Mouse (Mus musculus) frontal cortex, postnatal 25 days (tissue): ENCODE data around the gene Als2.

Source experiments
- DNase-seq, 2 experiments: peaks; one replicate each; pipeline ENCODE4 v3.0.0; 2022; ENCODE audit warnings: low spot score in 2 of 2

Gene Als2

DNA sequence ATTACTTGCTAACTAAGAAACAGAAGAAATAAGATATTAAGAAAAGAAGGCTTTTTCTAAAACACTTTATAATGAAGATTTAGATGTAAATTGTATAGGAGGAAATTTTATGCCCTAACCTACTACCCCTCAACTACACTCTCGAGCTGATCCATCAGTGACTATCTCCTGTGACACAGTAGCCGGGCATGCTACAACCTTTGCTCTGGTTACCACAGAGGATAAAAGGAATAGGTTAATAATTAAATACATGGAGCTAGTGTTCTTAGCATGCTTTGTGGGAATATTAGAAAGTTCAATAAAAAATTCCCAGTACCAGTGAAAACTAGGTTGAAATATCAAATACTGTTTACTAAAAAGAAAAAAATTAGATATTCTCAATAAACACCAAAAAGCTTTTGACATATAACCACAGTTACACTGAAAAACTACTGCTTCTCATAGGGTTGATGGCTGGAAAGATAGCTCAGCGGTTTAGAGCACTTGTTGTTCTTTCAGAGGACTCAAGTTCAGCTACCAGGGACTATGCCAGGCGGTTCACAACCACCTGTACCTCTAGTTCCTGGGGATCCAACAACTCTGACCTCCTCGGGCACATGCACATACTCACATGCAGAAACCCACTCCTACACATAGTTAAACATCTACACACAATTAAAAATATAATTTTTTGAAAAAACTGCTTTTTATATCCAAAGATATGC is 24.8 kb downstream of the Als2 start:
- no peak for DNase-seq

DNA sequence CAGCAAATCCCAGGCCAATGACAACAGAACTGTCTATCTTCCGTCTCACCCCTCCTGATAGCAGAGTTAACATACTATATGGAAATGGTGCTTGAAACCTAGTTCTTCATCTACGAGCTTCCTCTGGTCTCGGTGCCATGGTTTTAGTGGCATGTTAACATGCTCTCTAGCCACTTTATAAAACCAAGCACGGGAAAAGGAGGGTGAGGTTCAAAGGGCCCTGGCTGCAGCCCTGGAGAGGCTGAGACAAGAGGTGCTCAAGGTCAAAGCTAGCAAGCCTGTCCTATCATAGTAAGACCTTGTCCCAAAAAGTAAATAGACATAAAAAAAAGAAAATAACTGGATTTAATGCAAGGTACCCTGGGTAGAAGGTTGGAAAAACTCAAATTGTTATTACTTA is 25.4 kb downstream of the Als2 start:
- DNase-seq = no peak

DNA sequence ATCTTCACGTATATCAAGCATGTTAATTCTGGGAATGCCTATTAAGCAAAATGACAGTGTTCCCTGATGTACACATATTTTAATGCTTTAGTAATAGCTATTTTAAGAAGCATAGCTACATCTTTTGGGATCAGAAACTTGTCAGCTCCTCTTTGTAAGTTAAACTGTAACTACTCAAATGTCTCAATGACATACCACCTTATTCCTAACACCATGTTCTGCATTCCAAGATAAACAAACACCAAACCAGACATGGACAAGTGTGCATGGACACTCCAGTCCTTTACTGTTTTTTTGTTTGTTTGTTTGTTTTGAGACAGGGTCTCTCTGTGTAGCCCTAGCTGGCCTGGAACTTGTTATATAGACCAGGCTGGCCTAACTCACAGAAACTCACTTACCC is 28.7 kb downstream of the Als2 start:
- no peak for DNase-seq

DNA sequence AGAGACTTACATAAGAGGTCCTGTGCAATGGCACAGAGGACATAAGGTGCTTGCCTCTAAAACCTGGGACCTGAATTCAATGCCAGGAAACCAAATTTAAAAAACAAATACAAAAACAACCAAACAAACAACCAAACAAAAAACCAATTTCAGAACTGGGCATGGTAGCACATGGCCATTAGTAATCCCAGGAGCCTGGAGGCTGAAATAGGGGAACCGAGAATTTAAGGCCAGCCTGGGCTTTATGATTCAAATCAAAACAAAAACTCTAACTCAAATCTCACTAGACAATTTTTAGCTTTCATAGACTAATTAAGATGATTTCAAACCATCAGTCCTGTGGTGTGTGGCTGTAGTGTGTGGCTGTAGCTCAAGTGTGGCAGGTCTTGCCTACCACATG is 32.5 kb downstream of the Als2 start:
- DNase-seq = no peak

DNA sequence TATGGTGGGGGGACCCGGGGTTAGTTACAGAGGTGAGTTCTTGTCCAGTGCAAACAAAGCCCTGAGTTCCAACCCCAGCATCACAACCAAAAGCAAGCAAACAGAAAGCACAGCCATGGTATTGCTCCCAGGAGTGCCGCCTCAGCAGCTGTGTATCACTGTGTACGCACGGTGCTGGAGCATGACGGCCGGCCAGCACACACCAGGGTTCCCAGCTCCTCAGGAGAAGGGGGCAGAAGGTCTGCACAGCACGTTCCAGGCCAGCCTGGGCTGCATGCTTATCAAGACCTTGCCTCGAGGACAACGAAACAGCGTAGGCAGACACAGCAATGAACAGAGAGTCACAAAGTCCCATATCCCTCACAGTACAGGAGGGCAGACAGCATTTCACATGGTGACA is 34.7 kb downstream of the Als2 start:
- no peak for DNase-seq

DNA sequence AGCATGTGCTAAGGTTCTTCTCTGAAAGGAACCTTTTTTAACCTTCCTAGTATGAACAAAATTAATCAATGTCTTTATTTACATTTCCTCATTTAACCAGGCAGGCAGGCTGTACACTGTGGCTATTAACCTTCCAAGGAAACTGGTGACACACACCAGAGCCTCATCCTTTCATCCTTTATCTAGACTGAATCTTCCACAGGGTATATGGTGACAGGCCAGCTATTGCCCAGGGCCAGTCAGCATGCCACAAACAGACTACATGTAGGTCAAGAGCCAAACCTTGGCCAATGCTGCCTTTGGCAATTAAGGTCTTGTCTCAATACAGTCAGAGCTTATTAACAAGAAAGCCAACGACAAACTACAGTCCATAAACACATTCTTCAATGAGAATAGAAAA is 35.5 kb downstream of the Als2 start:
- no peak for DNase-seq

DNA sequence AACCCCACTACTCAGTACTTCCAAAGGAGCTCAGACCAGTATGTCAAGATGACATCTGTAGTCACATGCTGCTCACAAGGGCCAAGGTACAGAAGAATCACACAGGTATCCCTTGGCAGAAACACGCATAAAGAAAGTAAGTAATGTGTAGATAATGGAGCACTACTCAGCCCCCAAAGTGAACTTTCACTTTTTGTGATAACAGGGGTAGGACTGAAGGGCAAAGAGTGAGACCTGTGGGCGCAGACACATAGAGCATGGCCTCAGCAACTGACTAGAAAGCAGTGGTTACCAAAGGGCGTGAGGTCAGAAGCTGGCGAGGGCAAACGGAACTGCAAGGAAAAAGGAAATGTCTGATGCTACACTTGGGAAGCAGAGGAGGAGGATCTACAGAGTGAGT is 36.1 kb downstream of the Als2 start:
- DNase-seq = no peak

DNA sequence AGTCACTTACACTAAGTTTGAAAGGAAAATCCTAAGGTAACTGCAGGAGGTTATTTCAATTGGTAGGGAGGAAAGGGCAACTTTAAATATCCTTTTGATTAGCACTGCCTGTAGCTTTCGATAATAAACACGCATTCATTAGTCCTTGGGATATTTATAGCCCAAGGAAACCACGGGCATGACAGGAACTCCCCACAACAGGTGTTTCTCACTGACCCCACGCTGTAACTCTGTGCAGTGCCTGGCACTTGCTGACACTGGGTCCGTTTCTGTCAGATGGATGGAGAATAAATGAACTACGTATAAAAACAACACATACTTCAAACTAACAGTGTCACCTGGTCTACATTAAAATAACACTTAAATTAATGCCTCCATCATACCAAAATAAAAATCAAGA is 42.1 kb downstream of the Als2 start:
- no peak for DNase-seq

DNA sequence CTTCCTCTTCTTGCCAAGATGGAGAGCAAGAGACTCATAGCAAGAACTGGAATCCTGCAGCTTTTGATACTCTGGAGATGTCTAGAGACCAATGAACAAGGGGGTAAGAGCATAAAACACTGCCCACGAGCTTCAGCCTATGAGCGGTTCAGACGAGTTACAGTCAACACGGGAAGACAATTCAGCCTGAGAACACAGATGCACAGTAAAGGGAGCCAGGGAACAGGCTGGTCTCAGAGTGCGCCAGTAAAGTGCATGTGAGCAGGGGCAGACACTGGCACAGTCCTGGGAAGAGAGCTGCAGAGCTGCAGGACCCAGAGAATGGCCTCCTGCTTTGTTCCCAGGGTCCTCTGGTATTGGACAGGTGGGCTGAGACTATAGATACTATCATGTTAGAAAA is 49.2 kb downstream of the Als2 start:
- no peak for DNase-seq

DNA sequence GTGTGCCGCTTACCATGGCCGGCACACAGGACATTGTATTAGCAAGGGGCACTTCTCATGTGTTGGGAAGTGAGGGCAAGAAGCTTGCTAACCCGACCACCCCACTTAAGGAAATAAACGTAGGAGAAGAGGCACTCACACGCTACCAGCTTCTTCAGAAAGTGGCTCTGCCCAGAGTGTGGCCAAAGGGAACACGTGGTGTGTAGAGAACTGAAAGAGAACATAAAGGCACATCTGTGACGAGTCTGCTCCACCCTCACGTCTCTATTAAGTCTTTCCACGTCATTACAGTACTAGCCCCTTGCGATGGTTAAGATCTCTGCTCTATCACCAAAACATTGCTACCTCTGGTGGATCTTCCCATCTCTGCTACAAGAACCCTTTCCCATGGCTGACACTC is 50.7 kb downstream of the Als2 start:
- DNase-seq = no peak

DNA sequence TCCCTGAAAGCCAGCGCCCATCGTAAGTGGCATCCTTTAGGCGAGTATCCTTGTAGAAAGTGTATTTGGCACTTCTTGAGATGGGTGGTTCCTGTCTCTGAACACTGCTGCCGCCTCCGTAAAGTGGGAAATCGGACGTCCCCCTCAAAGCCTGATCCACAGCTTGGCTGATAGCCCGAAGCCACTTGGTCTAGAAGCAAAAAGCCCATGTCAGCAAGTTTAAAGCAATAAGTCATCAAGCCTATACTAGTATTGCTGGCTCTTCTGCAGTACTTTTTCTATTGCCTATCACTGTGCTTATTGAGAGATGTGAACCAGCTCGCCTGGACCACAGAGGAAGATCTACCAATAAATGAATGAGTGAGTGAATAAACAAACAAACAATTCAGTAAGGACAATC is 51.6 kb downstream of the Als2 start:
- no peak for DNase-seq

DNA sequence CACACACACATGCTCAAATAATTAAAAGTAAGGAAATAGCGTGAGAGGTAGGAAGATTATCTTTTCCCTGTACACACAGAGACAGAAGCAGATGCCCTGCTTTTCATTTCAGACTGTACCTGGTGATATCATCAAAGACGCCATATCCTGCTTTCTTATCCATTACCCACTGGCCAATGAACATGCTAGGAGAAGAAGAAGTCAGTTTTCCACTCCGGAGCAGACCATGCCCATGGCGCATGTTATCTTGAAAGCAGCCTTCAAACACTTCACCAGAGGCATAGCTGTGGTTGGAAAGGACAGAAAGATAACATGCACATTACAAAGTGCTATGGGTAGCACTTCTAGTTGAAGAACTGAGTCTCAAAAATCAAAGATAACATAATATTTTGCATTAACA is 54.0 kb downstream of the Als2 start:
- no peak for DNase-seq

DNA sequence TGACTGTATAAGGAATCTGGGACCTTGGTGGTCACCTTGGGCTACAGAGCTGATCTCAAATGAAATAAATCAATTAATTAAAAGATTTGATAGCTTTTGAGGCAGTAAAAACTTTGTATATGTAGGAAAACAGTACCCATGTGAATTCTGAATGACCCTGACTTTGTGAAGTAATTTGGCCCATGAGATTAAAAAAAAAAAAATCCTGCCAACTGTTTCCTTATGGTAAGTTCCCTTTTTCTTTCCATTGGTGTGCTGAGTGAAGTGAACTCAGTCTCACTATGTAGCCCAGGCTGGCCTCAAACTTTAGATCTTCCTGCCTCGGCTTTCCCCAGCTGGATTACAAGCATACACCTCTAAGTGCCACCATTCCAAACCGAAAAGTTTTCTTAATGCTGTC is 54.7 kb downstream of the Als2 start:
- DNase-seq = no peak

DNA sequence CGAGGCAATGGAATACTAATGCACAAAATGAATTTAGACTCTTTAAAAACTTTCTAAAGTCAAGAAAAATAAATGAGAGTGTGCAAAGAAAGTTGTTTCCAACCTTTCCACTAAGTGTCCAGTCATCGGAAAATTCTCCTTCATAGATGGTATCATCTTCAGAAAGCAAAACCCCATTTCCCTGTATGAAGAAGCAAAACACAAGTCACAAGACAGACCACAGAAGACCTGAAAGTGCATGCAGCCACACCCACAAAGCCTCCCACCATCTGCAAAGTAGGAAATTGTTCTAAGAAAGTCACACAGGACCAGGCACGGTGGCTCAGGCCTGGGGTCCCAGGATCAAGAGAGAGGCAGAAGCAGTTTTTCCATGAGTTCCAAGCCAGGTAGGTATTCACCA is 57.0 kb downstream of the Als2 start:
- no peak for DNase-seq

DNA sequence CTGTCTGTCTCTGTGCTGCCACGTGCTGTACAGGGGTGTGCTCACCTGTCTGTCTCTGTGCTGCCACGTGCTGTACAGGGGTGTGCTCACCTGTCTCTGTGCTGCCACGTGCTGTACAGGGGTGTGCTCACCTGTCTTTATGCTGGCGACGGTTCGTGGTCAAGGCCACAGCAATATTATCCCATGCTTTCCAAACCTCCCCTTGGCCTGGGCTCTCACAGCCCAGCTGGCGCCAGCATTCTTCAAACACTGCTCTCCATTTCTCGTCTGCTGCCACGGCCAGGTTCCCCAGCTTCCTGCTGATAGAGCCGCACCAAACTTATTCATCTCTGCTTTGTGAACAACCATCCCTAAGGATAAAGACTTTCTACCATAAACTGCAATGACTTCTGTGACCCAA is 58.6 kb downstream of the Als2 start:
- no peak for DNase-seq

DNA sequence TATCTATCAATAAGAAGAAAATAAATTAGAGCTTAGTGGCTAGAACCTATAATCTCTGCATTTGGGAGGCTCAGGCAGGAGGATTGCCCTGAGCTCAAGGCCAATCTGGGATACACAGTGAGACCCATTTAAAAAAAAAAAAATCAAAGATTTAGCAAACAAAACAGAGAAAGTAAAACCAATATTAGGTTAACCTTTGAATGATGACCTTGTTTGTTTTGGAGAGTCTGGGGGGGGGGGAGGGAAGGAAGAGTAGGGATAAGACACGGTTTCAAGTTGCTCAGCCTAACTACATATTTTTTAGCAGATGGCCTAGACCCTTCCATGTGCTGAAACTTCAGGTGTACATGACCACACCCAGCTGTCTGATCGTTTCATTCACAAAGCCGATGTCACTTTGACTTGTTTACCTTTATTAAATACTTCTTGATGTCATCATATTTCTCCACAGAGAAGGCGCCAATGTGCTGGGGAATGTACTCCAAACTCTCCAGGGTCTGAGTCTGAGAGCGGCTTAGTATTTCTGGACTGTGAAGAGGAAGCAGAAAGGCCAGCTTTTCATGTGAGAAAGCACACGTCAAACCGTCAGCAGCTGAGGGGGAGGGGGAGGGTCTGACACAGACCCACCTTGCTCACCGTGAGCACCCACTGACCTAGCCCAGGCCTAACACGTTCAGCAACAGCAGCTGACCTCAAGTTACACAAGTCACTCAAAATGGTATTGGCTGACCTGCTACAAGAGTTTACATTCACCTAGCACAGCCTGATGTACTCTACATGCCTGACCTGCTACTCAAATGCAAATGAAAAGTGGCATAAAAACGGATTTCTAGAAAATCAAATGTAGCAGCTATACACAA is 62.3 kb downstream of the Als2 start:
- no peak for DNase-seq

DNA sequence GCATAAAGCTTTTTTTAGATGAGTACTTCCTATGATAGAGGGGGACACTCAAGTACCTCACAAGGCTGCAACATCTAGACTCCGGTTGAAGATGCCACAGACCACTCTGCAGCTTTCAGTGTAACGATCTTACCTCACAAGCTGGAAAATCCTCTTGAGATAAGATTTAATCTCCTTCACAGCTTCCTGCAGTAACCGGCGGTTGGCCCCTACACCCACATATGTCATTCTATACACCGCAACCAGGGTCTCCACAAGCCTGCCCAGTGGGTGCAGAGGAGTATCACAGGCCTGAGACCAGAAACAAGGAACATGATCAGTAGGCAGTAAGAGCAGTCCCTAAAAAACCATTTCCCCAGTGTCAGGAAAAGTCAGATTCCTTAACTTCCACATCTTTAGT is 64.0 kb downstream of the Als2 start:
- DNase-seq = no peak

DNA sequence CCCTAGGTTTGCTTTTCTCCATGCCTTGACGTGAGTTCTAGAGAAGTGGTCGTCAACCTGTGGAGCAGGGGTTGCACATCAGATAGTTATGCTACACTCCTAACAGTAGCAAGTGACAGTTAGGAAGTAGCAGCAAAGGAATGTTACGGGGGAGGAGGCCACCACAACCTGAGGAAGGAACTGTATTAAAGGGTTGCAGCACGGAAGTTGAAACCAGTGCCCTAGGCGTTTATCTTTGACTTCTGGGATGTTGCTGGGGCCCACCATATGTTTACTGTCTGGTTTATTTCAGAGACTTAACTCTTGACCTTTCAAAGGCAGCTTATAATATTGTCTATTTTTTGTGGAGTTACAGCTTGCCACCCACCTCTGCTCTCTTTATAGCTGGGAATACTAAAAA is 65.2 kb downstream of the Als2 start:
- no peak for DNase-seq

DNA sequence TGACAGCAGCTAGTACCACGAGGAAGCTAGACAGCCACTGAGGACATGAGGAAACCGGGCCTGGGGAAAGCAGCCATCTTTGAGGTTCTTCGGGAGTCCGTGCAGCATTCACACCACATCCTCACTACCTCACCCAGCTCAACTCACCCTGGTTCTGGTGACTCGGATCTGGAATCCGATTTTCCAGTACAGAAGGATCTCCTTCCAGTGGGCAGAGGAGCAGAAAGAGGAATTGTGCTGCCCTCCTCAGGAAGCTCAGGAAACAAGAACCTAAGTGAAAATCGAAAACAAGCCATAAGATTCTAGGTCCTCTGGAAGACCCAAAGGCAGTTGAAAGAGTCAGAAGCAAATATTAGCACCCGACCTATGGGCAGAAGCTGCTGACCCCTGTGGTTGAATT is 66.7 kb downstream of the Als2 start:
- DNase-seq = no peak

DNA sequence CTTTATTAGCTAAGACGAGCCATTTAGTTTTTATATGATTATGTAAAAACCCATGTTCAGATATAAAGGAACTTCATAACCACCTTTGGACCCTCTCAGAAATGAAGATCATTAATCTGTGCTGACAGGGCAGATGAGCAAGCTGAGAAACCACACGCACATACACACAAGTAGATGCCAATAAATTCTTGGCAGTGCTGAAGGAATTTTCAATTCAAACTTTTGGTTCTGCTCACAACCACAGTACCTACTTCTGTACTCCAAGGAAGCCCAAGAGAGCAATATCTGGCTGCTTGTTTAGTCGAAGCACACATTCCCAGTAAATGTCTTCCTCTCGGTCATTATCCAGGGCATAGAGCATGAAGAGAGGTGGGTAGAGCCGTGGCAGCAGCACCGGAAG is 67.4 kb downstream of the Als2 start:
- DNase-seq = no peak

DNA sequence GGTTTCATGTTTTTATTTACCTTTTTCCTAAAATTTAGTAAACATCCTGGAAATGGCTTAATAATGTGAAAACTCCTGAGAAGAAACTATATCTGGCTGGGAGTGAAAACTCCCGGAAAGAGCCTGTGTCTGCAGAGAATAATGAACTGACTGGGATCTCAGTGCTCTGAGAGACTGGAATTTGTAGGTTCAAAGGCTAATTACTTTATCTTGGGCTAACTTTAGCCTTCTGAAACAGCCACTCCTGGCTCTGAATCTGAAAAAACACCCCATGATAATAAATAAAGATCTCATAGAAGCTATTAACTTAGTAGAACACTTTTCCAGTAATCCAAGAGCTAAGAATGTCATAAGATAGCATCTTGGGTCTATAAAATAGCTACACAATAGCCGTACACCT is 68.5 kb downstream of the Als2 start:
- no peak for DNase-seq

DNA sequence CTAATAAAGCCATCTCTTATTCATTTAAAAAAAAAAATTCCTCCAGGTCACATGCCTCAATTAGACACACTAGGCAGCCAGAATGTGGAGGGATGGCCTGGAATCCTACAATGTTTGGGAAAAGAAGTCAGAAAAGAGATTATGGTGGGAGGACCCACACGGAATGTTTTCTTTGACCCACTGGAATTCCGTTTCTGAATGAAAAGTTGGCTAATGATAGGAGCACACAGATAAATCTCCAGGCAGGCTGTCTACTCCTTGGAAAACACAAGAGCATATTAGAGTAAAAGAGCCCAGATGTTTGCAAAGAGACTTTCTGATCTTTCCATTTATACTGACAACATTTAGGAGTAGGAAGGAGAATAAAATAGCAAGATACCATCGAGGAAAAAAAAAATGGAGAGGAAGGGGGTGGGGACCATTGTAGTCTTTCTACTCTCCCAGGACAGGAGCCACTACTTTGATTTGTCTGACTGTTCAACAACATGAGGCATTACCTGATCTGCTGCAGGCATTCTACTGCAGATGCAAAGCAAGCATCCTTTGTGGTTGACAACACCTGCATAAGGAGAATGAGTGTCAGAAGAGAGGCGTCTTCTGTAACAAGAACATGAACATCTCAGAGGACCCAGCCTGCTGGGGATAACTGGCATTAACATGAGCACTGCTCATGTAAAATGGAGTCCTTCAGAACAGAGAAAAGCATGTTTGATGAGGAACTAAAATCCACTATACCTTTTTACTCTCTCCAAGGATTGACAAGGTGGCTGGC is 69.2 kb downstream of the Als2 start:
- DNase-seq = no peak
